Mouse (Mus musculus) kidney, postnatal 14 days (tissue): ENCODE results near the gene Tmem223.

Experiments used
- DNase-seq: peaks from one replicate; pipeline ENCODE4 v3.0.0; 2022; ENCODE audit warnings: mixed read lengths

Gene Tmem223

GRCm38 (mm10) chr19:8747368-8747767 is 23.4 kb upstream of the Tmem223 start:
- DNase-seq: no peak

DNA sequence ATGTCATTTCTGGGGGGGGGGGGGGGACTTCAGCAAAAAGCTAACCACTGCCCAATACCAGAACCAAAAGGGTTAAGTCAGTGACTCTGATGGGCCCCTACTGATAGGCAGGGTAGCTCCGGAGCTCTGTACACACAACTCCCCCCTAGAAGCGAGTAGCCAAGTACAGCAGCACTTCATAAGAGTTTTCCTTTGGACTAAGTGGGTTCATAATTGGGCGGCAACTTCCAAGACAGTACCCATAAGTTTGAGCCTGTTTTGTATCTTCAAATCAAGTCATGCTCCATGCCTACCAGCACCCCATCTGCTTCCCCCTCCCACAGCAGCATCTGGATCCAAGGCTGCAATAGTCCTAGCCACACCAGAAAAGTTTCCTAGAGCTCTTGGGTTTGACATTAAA is 15.1 kb upstream of the Tmem223 start:
- DNase-seq: no peak

DNA sequence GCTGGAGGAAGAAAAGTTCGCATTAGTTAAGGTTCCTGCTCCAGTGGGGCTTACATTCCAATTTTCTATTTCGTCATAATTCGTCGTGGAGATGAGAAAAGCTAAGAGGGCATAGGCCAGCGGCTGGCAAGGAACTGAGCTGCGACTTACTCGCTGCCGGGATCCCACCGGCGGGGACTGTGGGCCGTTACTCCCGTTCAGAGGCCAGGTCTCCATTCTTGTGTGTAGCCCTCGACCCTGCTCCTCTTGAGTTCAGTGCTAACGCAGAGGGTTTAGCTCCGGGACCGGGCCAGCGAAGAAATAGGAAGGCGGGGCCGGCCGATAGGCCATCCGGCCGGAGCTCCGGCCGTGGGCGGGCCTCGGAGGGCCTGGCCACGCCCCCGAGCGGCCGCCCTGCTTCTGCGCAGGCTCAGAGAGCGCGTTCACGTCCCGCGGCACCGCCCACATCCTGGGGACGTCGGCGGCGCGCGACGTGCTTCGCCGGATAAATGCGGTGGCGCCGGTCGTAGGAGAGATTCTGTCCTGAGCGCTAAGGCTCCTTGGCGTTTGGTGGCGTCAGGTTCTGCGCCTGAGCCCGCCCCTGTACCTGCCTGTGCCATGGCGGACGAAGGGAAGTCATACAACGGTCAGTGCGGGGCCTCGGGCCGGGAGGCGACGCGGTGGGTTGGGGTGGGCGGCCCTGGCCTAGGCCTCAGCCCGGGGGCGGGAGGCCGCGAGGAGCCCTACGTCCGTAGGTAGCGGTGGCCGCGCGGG is 14.0 kb upstream of the Tmem223 start, which contains the start of gene Nxf1:
Gene Nxf1, plus strand, starts transcription at position 439 of the 753 bp plus-strand sequence.
- DNase-seq: peak; percentile 97

- DNase-seq: no peak
Measured at GRCm38 (mm10) chr19:8757471-8757998, 13.3 kb upstream of the Tmem223 start.

DNA sequence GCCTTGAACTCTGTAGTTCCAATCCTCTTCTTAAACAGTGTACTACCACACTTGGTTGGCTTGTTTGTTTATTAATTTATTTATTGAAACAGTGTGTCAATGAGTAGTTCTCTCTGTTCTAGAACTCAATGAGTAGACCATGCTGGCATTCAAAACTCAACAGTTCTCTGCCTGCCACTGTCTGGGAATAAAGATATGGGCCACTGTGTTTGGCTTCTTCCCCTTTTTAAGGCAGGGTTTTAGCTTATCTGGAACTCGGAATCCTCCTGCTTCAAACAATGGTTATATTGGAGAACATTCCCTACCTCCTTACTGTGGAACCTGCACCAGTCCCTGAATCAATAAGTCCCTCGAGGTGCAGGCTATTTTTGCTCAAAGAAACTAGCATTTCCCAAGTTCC is 11.9 kb upstream of the Tmem223 start:
- DNase-seq: no peak

GRCm38 (mm10) chr19:8760757-8761156 is 10.0 kb upstream of the Tmem223 start:
- no peak for DNase-seq

- DNase-seq: no peak
Measured at GRCm38 (mm10) chr19:8763276-8763675, 7.5 kb upstream of the Tmem223 start.

- no peak for DNase-seq
Measured at GRCm38 (mm10) chr19:8765562-8765961, 5.2 kb upstream of the Tmem223 start.

DNA sequence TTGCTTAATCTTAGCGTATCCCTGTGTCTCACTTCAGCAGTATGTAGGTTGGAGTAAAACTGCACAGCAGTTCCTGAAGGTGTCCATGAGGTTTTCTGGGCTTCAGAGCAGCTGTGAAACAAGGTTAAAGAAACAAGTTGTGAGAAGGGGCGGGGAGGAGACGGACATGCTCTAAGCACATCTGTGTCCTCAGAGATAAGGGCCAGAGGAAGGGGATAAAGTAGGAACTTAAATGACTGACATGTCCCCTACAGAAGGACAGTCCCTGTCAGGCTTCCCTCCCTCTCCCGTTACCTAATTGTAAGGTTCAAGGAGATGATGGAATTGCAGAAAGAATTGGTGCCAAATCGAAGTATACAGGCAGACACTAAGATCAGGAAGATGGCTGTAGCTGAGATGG is 2.2 kb downstream of the Tmem223 start:
- no peak for DNase-seq

DNA sequence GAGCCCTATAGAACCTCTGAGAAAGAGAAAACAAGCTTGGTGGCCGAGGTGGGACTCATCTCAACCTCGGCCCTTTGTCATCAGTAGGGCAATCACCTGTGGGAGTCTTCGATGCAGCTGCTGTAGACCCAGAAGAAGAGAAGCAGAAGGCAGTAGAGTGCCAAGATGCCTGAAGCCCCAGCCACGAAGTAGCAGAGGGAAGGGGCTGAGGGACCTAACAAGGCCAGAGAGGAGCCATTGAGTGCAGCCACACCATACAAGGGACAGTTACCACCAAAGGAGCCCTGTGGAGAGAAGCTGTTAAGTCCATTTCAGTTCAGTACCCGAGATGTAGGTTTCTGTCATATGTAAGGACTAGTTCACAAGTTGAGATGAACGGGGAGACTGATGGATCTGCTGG is 2.6 kb downstream of the Tmem223 start:
- DNase-seq: no peak

GRCm38 (mm10) chr19:8774086-8774835 is 3.5 kb downstream of the Tmem223 start, which contains the start of gene Tmem179b:
Gene Tmem179b (minus strand): TSS chr19:8774467.
- DNase-seq: peak; percentile 96

DNA sequence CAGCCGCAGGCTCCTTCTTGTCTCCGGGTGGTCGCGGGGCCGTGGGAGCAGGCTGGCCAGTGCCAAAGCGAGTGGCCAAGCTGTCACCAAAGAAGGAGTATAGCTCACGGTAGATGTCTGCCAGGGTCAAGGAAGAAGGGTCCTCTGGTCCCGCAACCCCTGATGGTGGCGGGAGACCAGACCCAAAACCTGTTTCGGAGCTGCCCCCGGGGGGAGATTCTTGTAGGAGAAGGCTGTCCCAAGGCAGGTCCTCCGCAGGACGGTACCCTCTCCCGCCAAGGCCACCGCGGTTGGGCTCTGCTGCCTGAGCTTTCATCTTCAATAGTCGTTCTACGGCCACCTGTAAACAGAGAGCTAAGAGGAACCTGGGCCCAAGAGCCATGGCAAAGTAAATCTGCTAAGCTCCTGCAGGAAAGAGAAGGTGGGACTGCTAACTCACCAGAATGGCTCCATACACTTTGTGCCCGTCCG is 4.2 kb downstream of the Tmem223 start:
- no peak for DNase-seq

GRCm38 (mm10) chr19:8786008-8786781 is 15.4 kb downstream of the Tmem223 start, which contains the start of gene Taf6l:
Gene Taf6l (minus strand): TSS chr19:8786417.
- peak; percentile 96 for DNase-seq

GRCm38 (mm10) chr19:8788521-8788920 is 17.7 kb downstream of the Tmem223 start:
- DNase-seq: no peak

DNA sequence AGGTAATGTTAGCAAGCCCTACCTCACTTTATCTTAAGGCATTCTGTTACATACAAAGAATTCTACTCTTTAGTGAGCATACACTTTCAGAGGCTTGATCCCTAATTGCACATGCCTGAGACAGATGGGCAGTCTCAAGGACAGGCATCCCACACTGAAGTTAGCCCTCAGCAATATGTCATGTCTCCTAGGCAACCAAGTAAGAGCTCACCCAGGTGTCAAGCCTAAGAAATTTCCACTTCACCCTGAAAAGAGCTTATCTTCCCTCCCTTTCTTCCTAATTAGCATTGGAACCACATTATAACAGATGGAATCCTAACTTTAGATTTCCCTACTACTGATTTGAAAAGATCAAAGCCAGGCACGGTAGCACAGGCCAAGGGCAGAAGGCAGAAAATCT is 18.4 kb downstream of the Tmem223 start:
- no peak for DNase-seq

GRCm38 (mm10) chr19:8790171-8790570 is 19.4 kb downstream of the Tmem223 start:
- no peak for DNase-seq

GRCm38 (mm10) chr19:8798264-8798946 is 27.6 kb downstream of the Tmem223 start, which contains the start of gene Polr2g:
Gene Polr2g (minus strand): TSS chr19:8798577.
- peak; percentile 95 for DNase-seq

GRCm38 (mm10) chr19:8798947-8799315 is 28.1 kb downstream of the Tmem223 start:
- DNase-seq: no peak

DNA sequence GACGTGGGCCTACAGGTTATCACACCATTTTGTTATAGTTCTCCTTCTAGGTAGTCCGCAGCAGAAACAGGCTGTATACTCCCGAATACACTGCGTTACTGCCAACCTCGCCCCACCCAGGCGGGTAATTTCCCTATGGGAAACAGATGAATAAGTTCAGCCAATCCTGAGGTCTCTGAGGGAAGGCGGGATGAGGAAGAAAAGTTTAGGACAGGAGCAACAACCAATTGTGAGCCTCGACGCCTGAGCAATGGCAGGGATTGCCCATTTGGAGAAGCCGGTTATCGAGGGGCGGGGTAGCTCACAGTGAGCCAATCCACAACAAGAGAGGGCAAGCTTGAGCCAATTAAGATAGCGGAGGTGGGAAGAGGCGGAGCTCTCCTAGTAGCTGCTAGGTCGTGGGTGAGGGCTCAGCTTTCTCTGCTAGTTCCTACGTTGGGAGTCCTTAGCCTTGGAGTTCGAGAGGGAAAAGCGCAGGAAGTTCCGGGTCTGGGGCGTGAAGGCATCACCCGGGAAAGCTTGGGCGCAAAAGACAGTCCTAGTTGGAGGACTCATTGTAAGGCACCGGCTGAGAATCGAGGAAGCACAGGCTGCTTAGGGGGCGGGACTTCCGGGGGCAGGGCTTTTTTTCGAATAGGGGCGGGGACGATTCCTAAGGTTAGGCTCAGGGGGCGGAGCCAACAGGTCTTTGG is 31.5 kb downstream of the Tmem223 start, which contains the start of gene Zbtb3:
Gene Zbtb3, plus strand, starts transcription at position 426 of the 692 bp plus-strand sequence.
- DNase-seq: peak; percentile 97

GRCm38 (mm10) chr19:8803204-8803780 is 32.5 kb downstream of the Tmem223 start:
- no peak for DNase-seq
